Mouse (Mus musculus) kidney, embryonic 14.5 days (tissue): ENCODE measurements around the gene Sik3. TPM values are rescaled to one million over a fixed set of nuclear protein-coding genes. Genes with fewer than 3 reads are reported as not detected.
A peak's percentile ranks its signal among the peaks of the same experiment; 100 is the strongest.

Source experiments
- ATAC-seq: fragments of 200-750 bp; cut with Nextera tagmentation; 2 replicates; pipeline ENCODE4 v1.8.0; 2017; ENCODE audit warnings: moderate number of reproducible peaks, mild to moderate bottlenecking, moderate TSS enrichment, moderate library complexity; ENCODE audit not compliant: low FRiP score, low TSS enrichment
- H3K27ac ChIP-seq: fragments of 300-500 bp; sonication (generic); 2 replicates; pipeline ENCODE4 v1.5.1; 2014; ENCODE audit warnings: low read depth, mild to moderate bottlenecking, low read length, moderate library complexity, mixed read lengths
- H3K27me3 ChIP-seq: fragments of 300-500 bp; sonication (generic); 2 replicates; pipeline ENCODE4 v1.6.1; 2014; ENCODE audit warnings: mild to moderate bottlenecking, low read length; ENCODE audit not compliant: control insufficient read depth, insufficient read depth
- H3K36me3 ChIP-seq: fragments of 300-500 bp; sonication (generic); 2 replicates; pipeline ENCODE4 v1.6.1; 2014; ENCODE audit warnings: low read length, mixed read lengths; ENCODE audit not compliant: control insufficient read depth, insufficient read depth
- H3K4me1 ChIP-seq: fragments of 300-500 bp; sonication (generic); 2 replicates; pipeline ENCODE4 v1.6.1; 2014; ENCODE audit warnings: low read length, mixed read lengths; ENCODE audit not compliant: control insufficient read depth, insufficient read depth
- H3K4me2 ChIP-seq: fragments of 300-500 bp; sonication (generic); replicated peaks from 2 replicates; pipeline ENCODE4 v1.6.1; 2014; ENCODE audit warnings: low read depth, mild to moderate bottlenecking, low read length
- H3K4me3 ChIP-seq: fragments of 300-500 bp; sonication (generic); 2 replicates; pipeline ENCODE4 v1.5.1; 2014; ENCODE audit warnings: mild to moderate bottlenecking, low read length
- H3K9ac ChIP-seq: fragments of 300-500 bp; sonication (generic); 2 replicates; pipeline ENCODE4 v1.6.1; 2014; ENCODE audit warnings: low read depth, mild to moderate bottlenecking, low read length, moderate library complexity
- H3K9me3 ChIP-seq: fragments of 300-500 bp; sonication (generic); 2 replicates; pipeline ENCODE4 v1.6.1; 2016; ENCODE audit warnings: low read length; ENCODE audit not compliant: control insufficient read depth
- WGBS: fragments of 180-500 bp; shearing (Covaris S2); extraction: QIAGEN DNeasy Blood & Tissue Kit; methylation state at CpG from one replicate; pipeline ENCODE4 v1.1.7; 2014; 5-methylcytosine and 5-hydroxymethylcytosine counted together
- polyA plus RNA-seq: library from polyadenylated mRNA; unstranded; fragments of >200 nt; fragmentation: Nextera tagmentation; extraction: Ambion mirVana; gene quantifications from 2 replicates; pipeline ENCODE4 v1.2.1, GENCODE M21; 2014

Sik3 gene
- polyA plus RNA-seq, 1 experiment from 2014 or later, result 10.1 TPM

DNA sequence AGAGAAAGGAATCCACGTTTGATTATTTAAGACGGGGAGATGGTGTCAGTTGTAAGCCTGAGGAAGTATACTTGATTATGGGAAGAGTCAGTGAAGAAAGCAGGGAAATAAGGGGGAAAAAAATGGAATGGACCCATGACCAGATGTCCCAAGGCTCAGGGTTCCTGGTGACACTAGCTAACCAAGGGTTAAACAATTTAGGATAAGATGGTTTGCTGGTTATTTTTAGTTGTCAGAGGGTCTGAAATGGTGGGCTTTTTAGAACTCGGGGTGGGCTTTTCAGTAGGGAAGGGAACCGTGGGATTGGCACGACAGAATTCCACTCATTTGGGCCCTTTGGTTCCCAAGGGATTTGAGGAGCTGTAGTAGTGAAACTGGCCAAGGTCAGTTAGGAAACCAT, 996 bp downstream of the Sik3 start:
- 5% methylated on average over 5 of the region's 5 CpGs for WGBS
- Histone ChIP-seq H3K4me1 (peaks cover 32% of the 10 kb centered on the region), H3K4me3 (peak overlapping the region; percentile 97)

DNA sequence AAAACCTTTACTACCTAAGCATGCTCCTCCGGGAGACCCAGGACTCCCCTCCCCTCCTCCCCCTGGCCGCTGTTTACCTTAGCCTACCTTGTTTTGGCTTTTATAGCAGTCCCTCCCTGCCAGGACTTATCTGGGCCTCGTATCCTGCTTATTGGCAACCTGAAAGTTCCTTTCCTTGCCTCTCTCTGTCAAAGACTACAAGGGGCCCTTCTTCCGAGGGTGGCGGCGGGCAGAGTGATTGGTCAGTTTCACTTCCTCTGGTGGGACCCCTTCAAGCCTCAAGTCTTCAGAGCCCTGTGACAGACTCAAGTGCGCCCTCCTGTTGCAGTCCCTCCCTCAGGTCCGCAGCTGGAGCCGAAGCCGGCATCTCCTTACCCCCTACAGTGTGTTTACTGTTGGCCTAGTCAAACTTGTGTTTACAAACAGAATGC, 1.6 kb downstream of the Sik3 start:
- 2% methylated on average over 10 of the region's 10 CpGs for WGBS
- H3K27me3 ChIP-seq, result no peaks in the 10 kb centered on the region
- H3K9ac ChIP-seq, result 0 out of 2 replicates have a peak overlapping the region, but pooled peaks have one; percentile 9
- H3K4me2 ChIP-seq, result peak overlapping the region; percentile 79
- peak overlapping the region; percentile 97 for H3K4me3 ChIP-seq
- H3K4me1 ChIP-seq, result peaks cover 32% of the 10 kb centered on the region
- H3K27ac ChIP-seq, result peak overlapping the region; percentile 31; the same call in 1 of the 2 replicates
- no peaks in the 10 kb centered on the region for H3K9me3 ChIP-seq
- 0 out of 2 replicates have a peak, but pooled peaks have one; percentile 18 for ATAC-seq
- no peaks in the 10 kb centered on the region for H3K36me3 ChIP-seq

More for the DNA sequence above, 996 bp downstream of the Sik3 start:
- H3K9ac ChIP-seq, result peak overlapping the region; percentile 94; the same call in 1 of the 2 replicates
- H3K27me3 ChIP-seq, result no peaks in the 10 kb centered on the region
- H3K27ac ChIP-seq, result peak overlapping the region; percentile 87; the same call in 1 of the 2 replicates
- no peaks in the 10 kb centered on the region for H3K9me3 ChIP-seq
- H3K36me3 ChIP-seq, result no peaks in the 10 kb centered on the region
- no peak for ATAC-seq
- H3K4me2 ChIP-seq, result peak overlapping the region; percentile 79

DNA sequence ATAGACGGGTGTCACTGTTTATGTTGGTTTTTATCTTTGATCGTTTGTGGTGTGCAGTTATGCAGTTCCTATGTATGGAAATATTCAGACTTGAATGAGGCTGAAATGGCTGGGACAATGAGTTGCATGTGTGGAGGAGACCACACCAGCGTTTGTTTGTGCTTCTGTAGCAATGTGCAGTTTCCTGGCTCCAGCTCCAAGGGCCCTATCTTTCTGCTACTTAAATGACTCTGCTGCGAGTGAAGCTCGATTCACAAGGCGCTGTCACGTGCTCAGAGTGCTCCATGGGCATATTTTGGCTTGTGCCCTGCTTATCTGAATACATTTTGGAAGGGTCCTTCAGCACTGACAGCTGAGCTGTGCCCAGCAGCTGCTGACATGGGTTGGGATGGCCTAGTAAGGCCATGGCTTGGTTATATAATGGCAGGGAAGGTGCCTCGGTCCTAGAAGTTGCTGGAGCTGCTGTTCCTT, 2.5 kb downstream of the Sik3 start:
- H3K4me3 ChIP-seq, result no peak overlapping the region
- no peaks in the 10 kb centered on the region for H3K36me3 ChIP-seq
- 47% methylated on average over 8 of the region's 8 CpGs for WGBS
- no peak overlapping the region; the same call in 1 of the 2 replicates for H3K27ac ChIP-seq
- no peak overlapping the region for H3K9ac ChIP-seq
- ATAC-seq, result no peak
- H3K4me1 ChIP-seq, result peaks cover 35% of the 10 kb centered on the region
- H3K27me3 ChIP-seq, result no peaks in the 10 kb centered on the region
- no peaks in the 10 kb centered on the region for H3K9me3 ChIP-seq
- no peak overlapping the region; the same call in 1 of the 2 replicates for H3K4me2 ChIP-seq

DNA sequence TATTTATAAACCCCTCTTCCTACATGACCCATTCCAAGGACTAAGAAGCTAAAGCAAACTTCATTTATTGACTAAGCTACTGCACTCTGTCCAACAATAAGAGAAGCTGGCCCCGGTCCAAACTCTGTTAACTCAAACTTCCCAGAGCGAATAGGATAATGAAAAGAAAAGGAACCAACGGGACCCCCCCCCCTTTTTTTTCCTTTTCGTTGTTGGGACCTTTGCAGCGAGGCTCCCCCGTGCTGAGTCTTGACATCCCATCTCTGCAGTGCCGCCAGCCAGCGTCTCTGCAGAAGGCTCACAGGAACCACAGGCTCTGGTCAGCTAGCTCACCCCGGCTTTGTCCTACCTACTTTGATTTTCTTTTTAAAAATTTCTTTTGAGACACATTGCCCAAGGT, 3.2 kb downstream of the Sik3 start:
- no peak overlapping the region for H3K4me3 ChIP-seq

GRCm38 (mm10) chr9:46016417-46016816, 3.8 kb downstream of the Sik3 start:
- H3K9ac ChIP-seq, result no peak overlapping the region
- 78% methylated on average over 4 of the region's 4 CpGs for WGBS
- H3K4me1 ChIP-seq, result peaks cover 30% of the 10 kb centered on the region
- no peaks in the 10 kb centered on the region for H3K36me3 ChIP-seq
- H3K4me3 ChIP-seq, result no peak overlapping the region
- no peaks in the 10 kb centered on the region for H3K27me3 ChIP-seq
- no peak overlapping the region for H3K27ac ChIP-seq
- no peak for ATAC-seq
- no peaks in the 10 kb centered on the region for H3K9me3 ChIP-seq
- H3K4me2 ChIP-seq, result no peak overlapping the region

More for the DNA sequence above, 3.2 kb downstream of the Sik3 start:
- WGBS, result 53% methylated on average over 9 of the region's 9 CpGs
- Histone ChIP-seq H3K36me3 (no peaks in the 10 kb centered on the region), H3K9ac (no peak overlapping the region), H3K9me3 (no peaks in the 10 kb centered on the region), H3K27ac (no peak overlapping the region), H3K27me3 (no peaks in the 10 kb centered on the region), H3K4me2 (no peak overlapping the region), H3K4me1 (peaks cover 36% of the 10 kb centered on the region)
- ATAC-seq, result no peak

GRCm38 (mm10) chr9:46018316-46018715, 5.7 kb downstream of the Sik3 start:
- Histone ChIP-seq H3K27me3 (no peaks in the 10 kb centered on the region), H3K27ac (no peak overlapping the region), H3K9me3 (no peaks in the 10 kb centered on the region), H3K4me2 (no peak overlapping the region), H3K4me3 (no peak overlapping the region), H3K4me1 (peaks cover 26% of the 10 kb centered on the region), H3K9ac (no peak overlapping the region), H3K36me3 (no peaks in the 10 kb centered on the region)
- WGBS, result 87% methylated on average over 6 of the region's 6 CpGs
- no peak for ATAC-seq

DNA sequence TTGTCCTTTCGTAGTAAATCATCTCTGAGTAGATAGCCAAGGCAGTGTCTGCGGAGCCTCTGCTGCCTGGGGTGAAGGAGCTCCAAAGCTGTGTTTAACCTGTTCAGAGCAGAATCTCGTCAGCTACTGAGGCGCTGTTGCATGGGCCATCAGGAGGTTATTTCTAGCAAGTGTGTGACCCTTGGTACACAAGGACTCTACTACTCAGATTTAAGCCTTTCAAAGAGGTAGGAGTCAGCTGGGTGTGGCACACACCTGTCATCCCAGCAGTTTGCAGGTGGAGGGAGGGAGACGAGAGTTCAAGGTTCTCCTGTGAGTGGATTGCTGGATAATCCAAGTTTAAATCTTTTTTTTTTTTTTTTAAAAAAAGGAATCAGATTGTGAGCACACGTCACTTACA, 7.4 kb downstream of the Sik3 start:
- 79% methylated on average over 6 of the region's 6 CpGs for WGBS
- Histone ChIP-seq H3K9ac (no peak overlapping the region), H3K9me3 (no peaks in the 10 kb centered on the region), H3K36me3 (no peaks in the 10 kb centered on the region), H3K27me3 (no peaks in the 10 kb centered on the region), H3K4me2 (no peak overlapping the region), H3K4me3 (no peak overlapping the region), H3K4me1 (peaks cover 15% of the 10 kb centered on the region), H3K27ac (no peak overlapping the region)
- no peak for ATAC-seq

- Histone ChIP-seq H3K9me3 (no peaks in the 10 kb centered on the region), H3K4me1 (0 out of 2 replicates have a peak, but pooled peaks cover 4% of the 10 kb centered on the region), H3K27me3 (no peaks in the 10 kb centered on the region), H3K27ac (no peak overlapping the region), H3K4me2 (no peak overlapping the region), H3K4me3 (no peak overlapping the region), H3K36me3 (no peaks in the 10 kb centered on the region), H3K9ac (no peak overlapping the region)
- 91% methylated on average over 11 of the region's 11 CpGs for WGBS
- no peak for ATAC-seq
These were observed 11.0 kb downstream of the Sik3 start for GRCm38 (mm10) chr9:46023591-46023990.

GRCm38 (mm10) chr9:46026058-46026849, 13.6 kb downstream of the Sik3 start:
- Histone ChIP-seq H3K4me2 (no peak overlapping the region), H3K36me3 (no peaks in the 10 kb centered on the region), H3K9me3 (no peaks in the 10 kb centered on the region), H3K9ac (no peak overlapping the region), H3K27ac (no peak overlapping the region), H3K27me3 (no peaks in the 10 kb centered on the region), H3K4me3 (no peak overlapping the region), H3K4me1 (peaks cover 6% of the 10 kb centered on the region)
- no peak for ATAC-seq
- WGBS, result 88% methylated on average over 9 of the region's 9 CpGs
